Mouse (Mus musculus) limb, embryonic 12.5 days (tissue): Measurements from ENCODE around the gene Hoxb1. TPM values are rescaled to one million over a fixed set of nuclear protein-coding genes. Genes with fewer than 3 reads are reported as not detected.

Experiments
- ATAC-seq: fragments of 200-750 bp; cut with Nextera tagmentation; 2 replicates; pipeline ENCODE4 v1.8.0; 2017; ENCODE audit warnings: low read depth, moderate TSS enrichment; ENCODE audit not compliant: insufficient number of reproducible peaks, insufficient read depth, low FRiP score, low TSS enrichment
- H3K27ac ChIP-seq: fragments of 300-500 bp; sonication (generic); 2 replicates; pipeline ENCODE4 v1.5.1; 2016; ENCODE audit warnings: mild to moderate bottlenecking, moderate library complexity
- H3K27me3 ChIP-seq: fragments of 300-500 bp; sonication (generic); 2 replicates; pipeline ENCODE4 v1.6.1; 2016; ENCODE audit warnings: mild to moderate bottlenecking, moderate library complexity
- H3K36me3 ChIP-seq: fragments of 300-500 bp; sonication (generic); 2 replicates; pipeline ENCODE4 v1.6.1; 2016; ENCODE audit warnings: mild to moderate bottlenecking, moderate library complexity
- H3K4me1 ChIP-seq: fragments of 300-500 bp; sonication (generic); replicated peaks from 2 replicates; pipeline ENCODE4 v1.6.1; 2016
- H3K4me2 ChIP-seq: fragments of 300-500 bp; sonication (generic); 2 replicates; pipeline ENCODE4 v1.6.1; 2016; ENCODE audit warnings: mild to moderate bottlenecking, moderate library complexity
- H3K4me3 ChIP-seq: fragments of 300-500 bp; sonication (generic); replicated peaks from 2 replicates; pipeline ENCODE4 v1.5.1; 2016; ENCODE audit warnings: mild to moderate bottlenecking
- H3K9ac ChIP-seq: fragments of 300-500 bp; sonication (generic); replicated peaks from 2 replicates; pipeline ENCODE4 v1.6.1; 2016; ENCODE audit warnings: mild to moderate bottlenecking, moderate library complexity
- H3K9me3 ChIP-seq: fragments of 300-500 bp; sonication (generic); 2 replicates; pipeline ENCODE4 v1.6.1; 2016; ENCODE audit warnings: mild to moderate bottlenecking, moderate library complexity
- WGBS: fragments of 180-500 bp; shearing (Covaris S2); methylation state at CpG from one replicate; pipeline ENCODE4 v1.1.7; 2016; 5-methylcytosine and 5-hydroxymethylcytosine counted together
- polyA plus RNA-seq: library from polyadenylated mRNA; unstranded; fragments of >200 nt; fragmentation: Nextera tagmentation; extraction: Ambion mirVana; gene quantifications from 2 replicates; pipeline ENCODE4 v1.2.1, GENCODE M21; 2016

Gene Hoxb1
- polyA plus RNA-seq, 1 experiment from 2014 or later, result not detected

GRCm38 (mm10) chr11:96344878-96345159, 20.7 kb upstream of the Hoxb1 start:
- Histone ChIP-seq H3K4me1 (peaks cover 22% of the 10 kb centered on the region), H3K4me2 (peak overlapping the region; percentile 58; the same call in 1 of the 2 replicates), H3K27me3 (peaks cover 97% of the 10 kb centered on the region), H3K4me3 (no peak overlapping the region; the same call in 1 of the 2 replicates), H3K27ac (no peak overlapping the region), H3K9ac (no peak overlapping the region), H3K36me3 (no peaks in the 10 kb centered on the region), H3K9me3 (no peaks in the 10 kb centered on the region)
- WGBS, result 6% methylated on average over 6 of the region's 6 CpGs
- no peak for ATAC-seq

GRCm38 (mm10) chr11:96345220-96345892, 20.2 kb upstream of the Hoxb1 start:
- Histone ChIP-seq H3K27ac (no peak overlapping the region), H3K27me3 (peaks cover 96% of the 10 kb centered on the region), H3K4me2 (peak overlapping the region; percentile 58), H3K4me3 (peak overlapping the region; percentile 29), H3K36me3 (no peaks in the 10 kb centered on the region), H3K9me3 (no peaks in the 10 kb centered on the region), H3K9ac (no peak overlapping the region), H3K4me1 (peaks cover 22% of the 10 kb centered on the region)
- no peak for ATAC-seq
- 2% methylated on average over 40 of the region's 56 CpGs for WGBS

GRCm38 (mm10) chr11:96345893-96346806, 19.4 kb upstream of the Hoxb1 start:
- ATAC-seq, result no peak
- no peak overlapping the region; the same call in 1 of the 2 replicates for H3K9ac ChIP-seq
- peaks cover 28% of the 10 kb centered on the region for H3K4me1 ChIP-seq
- H3K27ac ChIP-seq, result no peak overlapping the region
- no peaks in the 10 kb centered on the region for H3K36me3 ChIP-seq
- no peaks in the 10 kb centered on the region for H3K9me3 ChIP-seq
- peaks cover 96% of the 10 kb centered on the region for H3K27me3 ChIP-seq
- H3K4me2 ChIP-seq, result peak overlapping the region; percentile 58
- peak overlapping the region; percentile 29 for H3K4me3 ChIP-seq
- WGBS, result 4% methylated on average over 45 of the region's 45 CpGs

- ATAC-seq, result no peak
- Histone ChIP-seq H3K9ac (no peak overlapping the region), H3K4me1 (peaks cover 27% of the 10 kb centered on the region), H3K27ac (no peak overlapping the region), H3K27me3 (peaks cover 96% of the 10 kb centered on the region), H3K4me3 (no peak overlapping the region), H3K4me2 (no peak overlapping the region), H3K9me3 (no peaks in the 10 kb centered on the region), H3K36me3 (no peaks in the 10 kb centered on the region)
- WGBS, result 41% methylated on average over 5 of the region's 5 CpGs
These were observed 18.5 kb upstream of the Hoxb1 start for GRCm38 (mm10) chr11:96346916-96347520.

GRCm38 (mm10) chr11:96347717-96348116, 17.8 kb upstream of the Hoxb1 start:
- no peak overlapping the region for H3K27ac ChIP-seq
- 19% methylated on average over 4 of the region's 4 CpGs for WGBS
- H3K4me2 ChIP-seq, result no peak overlapping the region; the same call in 1 of the 2 replicates
- H3K36me3 ChIP-seq, result no peaks in the 10 kb centered on the region
- H3K9ac ChIP-seq, result no peak overlapping the region
- H3K4me1 ChIP-seq, result peaks cover 29% of the 10 kb centered on the region
- H3K9me3 ChIP-seq, result no peaks in the 10 kb centered on the region
- peaks cover 95% of the 10 kb centered on the region for H3K27me3 ChIP-seq
- H3K4me3 ChIP-seq, result no peak overlapping the region
- no peak for ATAC-seq

- WGBS, result 8% methylated on average over 21 of the region's 21 CpGs
- Histone ChIP-seq H3K4me2 (peak overlapping the region; percentile 22), H3K27me3 (peaks cover 95% of the 10 kb centered on the region), H3K4me1 (peaks cover 35% of the 10 kb centered on the region), H3K4me3 (no peak overlapping the region), H3K36me3 (no peaks in the 10 kb centered on the region), H3K27ac (no peak overlapping the region), H3K9ac (no peak overlapping the region), H3K9me3 (no peaks in the 10 kb centered on the region)
- no peak for ATAC-seq
These were observed 17.2 kb upstream of the Hoxb1 start for GRCm38 (mm10) chr11:96348141-96348928.

GRCm38 (mm10) chr11:96348988-96349387, 16.6 kb upstream of the Hoxb1 start:
- no peaks in the 10 kb centered on the region for H3K9me3 ChIP-seq
- no peak overlapping the region for H3K9ac ChIP-seq
- H3K27ac ChIP-seq, result no peak overlapping the region
- H3K36me3 ChIP-seq, result no peaks in the 10 kb centered on the region
- H3K4me2 ChIP-seq, result no peak overlapping the region
- 15% methylated on average over 3 of the region's 3 CpGs for WGBS
- peaks cover 37% of the 10 kb centered on the region for H3K4me1 ChIP-seq
- ATAC-seq, result no peak
- H3K27me3 ChIP-seq, result peaks cover 91% of the 10 kb centered on the region
- H3K4me3 ChIP-seq, result no peak overlapping the region

- no peak overlapping the region for H3K9ac ChIP-seq
- no peak overlapping the region for H3K4me3 ChIP-seq
- no peak overlapping the region for H3K27ac ChIP-seq
- no peaks in the 10 kb centered on the region for H3K9me3 ChIP-seq
- H3K27me3 ChIP-seq, result peaks cover 91% of the 10 kb centered on the region
- H3K36me3 ChIP-seq, result no peaks in the 10 kb centered on the region
- H3K4me2 ChIP-seq, result peak overlapping the region; percentile 16; the same call in 1 of the 2 replicates
- peaks cover 39% of the 10 kb centered on the region for H3K4me1 ChIP-seq
- WGBS, result 5% methylated on average over 14 of the region's 14 CpGs
- no peak for ATAC-seq
These were observed 15.8 kb upstream of the Hoxb1 start for GRCm38 (mm10) chr11:96349491-96350340.

GRCm38 (mm10) chr11:96350341-96350624, 15.3 kb upstream of the Hoxb1 start, which contains the start of gene Hoxb2:
TSS of gene Hoxb2 (plus strand) at chr11:96350525.
- Histone ChIP-seq H3K4me2 (peak within 1 kb of the TSS; percentile 62; the same call in 1 of the 2 replicates), H3K9me3 (no peaks in the 10 kb centered on the region), H3K4me3 (no peak within 1 kb of the TSS), H3K9ac (no peak within 1 kb of the TSS), H3K27me3 (peaks cover 91% of the 10 kb centered on the region), H3K4me1 (peaks cover 36% of the 10 kb centered on the region), H3K36me3 (no peaks in the 10 kb centered on the region), H3K27ac (0 out of 2 replicates have a peak within 1 kb of the TSS, but pooled peaks have one; percentile 64)
- WGBS, result 5% methylated on average over 2 of the region's 2 CpGs
- no peak for ATAC-seq

GRCm38 (mm10) chr11:96350791-96351190, 14.8 kb upstream of the Hoxb1 start:
- H3K9ac ChIP-seq, result no peak overlapping the region
- H3K4me1 ChIP-seq, result peaks cover 31% of the 10 kb centered on the region
- no peaks in the 10 kb centered on the region for H3K9me3 ChIP-seq
- H3K4me2 ChIP-seq, result no peak overlapping the region
- 22% methylated on average over 2 of the region's 2 CpGs for WGBS
- H3K4me3 ChIP-seq, result no peak overlapping the region
- no peaks in the 10 kb centered on the region for H3K36me3 ChIP-seq
- H3K27ac ChIP-seq, result 0 out of 2 replicates have a peak overlapping the region, but pooled peaks have one; percentile 64
- ATAC-seq, result no peak
- H3K27me3 ChIP-seq, result peaks cover 86% of the 10 kb centered on the region
